Mouse (Mus musculus) embryo, embryonic 10 days (tissue): Measurements from ENCODE around the gene Mup13.
"Not testable (repeated sequence)": the region's sequence is repeated elsewhere in the genome, so short reads cannot be mapped to it uniquely, and the experiment has no call there.

Experiments
- DNase-seq: peaks from one replicate; pipeline ENCODE4 v3.0.0-alpha.2; 2015; ENCODE audit warnings: low spot score

Gene Mup13

GRCm38 (mm10) chr4:61228186-61228585 lies at the start of gene Mup13:
Gene Mup13 (minus strand): TSS chr4:61228286.
- not testable (repeated sequence) for DNase-seq
